Mouse (Mus musculus) adrenal gland, adult 18-20 months (tissue): ENCODE data around the gene Psmg4. TPM values are rescaled to one million over a fixed set of nuclear protein-coding genes. Genes with fewer than 3 reads are reported as not detected.

Experiments
- DNase-seq, 2 experiments: peaks; one replicate each; pipeline ENCODE4 v3.0.0; 2021 to 2022; ENCODE audit warnings: low spot score in 2 of 2
- total RNA-seq, 2 experiments: library from RNA; stranded (reverse); gene quantifications; 1 replicate in 1 of 2; 2 replicates in 1 of 2; pipeline ENCODE4 v1.2.3; 2021

Psmg4 gene
- total RNA-seq, 2 experiments from 2014 or later, result 30.3 to 35.0 TPM

DNA sequence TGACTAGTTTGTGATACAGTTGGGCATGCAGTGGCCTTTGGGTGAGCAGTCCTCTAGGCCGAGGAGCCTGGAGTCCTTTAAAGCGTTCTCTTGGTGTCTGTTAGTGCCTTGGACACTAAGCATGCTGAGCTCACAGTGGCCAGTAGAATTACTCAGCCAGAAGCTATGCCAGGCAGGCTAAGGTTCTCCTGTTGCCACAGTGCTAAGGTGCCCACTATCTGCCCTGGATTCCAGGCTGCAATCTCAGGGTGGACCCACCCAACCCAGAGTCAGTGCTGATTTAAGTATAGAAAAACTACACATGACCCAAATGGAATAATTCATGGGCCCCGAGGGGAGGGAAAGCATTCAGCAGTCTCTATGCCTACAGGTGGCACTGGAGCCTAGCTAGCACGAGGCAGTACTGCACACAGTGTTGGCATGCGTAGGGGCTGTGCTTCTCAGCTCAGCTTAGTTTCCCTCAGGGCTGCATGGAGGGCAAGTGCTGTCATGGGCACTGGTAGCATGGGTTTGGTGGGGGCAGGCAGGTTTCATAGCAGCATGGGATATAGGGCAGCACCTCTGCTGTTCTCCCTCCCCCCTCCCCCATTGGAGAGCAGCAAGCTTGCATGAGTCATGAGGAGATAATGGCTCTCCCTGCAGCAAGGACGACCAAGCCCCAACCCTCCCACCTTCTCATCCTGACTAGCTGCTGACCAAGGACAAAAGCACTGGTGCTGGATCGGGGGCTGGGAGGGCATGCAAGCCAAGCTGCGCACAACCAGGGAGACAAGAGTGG, 29.8 kb downstream of the Psmg4 start:
- DNase-seq, result peak in 1 of 2 experiments; percentile 52

DNA sequence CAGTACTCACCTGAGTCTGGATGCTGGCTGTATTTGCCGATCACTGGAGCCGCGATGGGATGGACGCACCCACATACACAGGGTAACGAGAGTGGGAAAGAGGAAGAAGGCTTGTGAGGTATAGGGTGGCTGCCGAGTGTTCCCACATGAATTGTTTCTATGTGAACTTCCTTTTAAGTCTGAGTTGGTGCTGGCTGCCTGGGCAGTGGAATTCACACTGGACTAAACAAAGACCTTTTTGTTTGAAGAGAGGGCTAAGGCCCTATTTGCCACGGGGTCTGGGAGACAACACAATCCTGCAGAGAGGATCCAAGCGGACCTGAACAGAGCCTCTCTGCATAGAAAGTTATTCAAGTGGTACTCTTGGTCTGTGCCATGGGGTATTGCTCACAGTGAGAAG, 30.6 kb downstream of the Psmg4 start:
- DNase-seq, result no peak

DNA sequence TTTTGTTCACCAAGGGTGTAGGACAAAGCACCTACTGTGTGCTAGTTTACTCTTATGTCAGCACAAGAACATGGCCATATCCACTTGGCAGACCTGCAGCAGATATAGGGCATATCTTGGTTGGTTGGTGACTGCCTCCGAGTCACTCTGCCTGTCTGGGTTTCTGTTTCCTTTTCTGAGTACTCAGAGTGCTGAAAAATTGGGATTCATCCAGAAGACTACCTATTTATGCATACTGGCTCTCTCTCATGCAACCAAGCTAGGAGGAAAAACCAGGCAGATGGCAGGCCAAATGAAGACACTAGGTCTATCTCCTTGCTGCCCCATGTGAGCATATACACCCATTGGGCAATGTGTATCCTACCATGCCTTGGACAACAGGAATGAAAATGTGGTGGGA, 32.9 kb downstream of the Psmg4 start:
- no peak for DNase-seq

DNA sequence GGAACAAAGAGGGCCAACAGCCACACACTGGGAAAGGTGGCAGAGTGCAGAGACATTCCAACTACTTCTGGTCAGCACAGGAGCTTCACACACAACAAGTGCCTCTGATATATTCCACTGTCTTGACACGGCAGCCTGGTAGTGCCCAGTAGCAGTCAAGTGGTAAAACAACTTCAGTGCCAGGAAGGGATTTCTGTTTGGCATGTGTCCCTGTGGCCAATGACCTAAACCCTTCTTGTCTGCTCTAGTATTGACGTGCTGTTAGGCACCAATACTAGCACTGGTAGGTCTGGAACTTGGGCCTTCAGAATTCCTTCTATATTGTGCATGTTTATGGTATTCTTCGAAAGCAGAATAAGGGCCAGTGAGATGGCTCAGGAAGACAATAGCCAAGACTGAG, 42.5 kb downstream of the Psmg4 start:
- DNase-seq, result no peak

DNA sequence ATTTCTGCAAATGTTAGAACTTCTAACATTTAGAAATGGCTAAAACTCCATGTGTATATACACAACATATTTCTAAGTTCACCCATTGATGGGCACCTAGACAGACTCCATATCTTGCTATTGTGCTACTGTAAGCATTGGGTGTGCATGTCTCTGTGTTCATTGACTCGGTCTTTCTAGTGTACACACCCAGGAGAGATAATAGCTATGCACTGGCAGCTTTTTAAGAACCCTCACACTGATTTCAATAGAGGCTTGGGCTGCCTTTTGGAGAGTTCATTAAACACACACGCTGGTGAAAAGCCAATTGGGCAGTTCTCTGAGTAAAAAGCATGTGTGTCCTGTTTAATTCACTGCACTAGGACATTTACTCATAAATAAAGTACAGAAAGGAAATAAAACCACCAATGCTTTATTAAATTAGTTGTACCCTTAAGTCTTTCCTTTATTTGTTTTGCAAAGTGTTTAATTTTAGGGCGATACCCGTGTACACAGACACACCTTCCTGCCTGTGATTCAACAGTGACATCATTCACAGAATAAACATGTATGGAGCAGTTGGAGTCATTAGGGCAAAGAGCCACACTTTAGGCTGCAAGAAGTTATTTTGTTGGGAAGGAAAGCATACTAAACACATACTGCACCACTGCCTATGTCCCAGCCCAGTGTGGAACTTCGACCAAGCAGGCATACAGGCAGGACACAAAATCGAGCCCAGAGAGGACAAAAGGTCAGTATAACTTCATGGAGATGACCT, 45.1 kb downstream of the Psmg4 start:
- no peak for DNase-seq

DNA sequence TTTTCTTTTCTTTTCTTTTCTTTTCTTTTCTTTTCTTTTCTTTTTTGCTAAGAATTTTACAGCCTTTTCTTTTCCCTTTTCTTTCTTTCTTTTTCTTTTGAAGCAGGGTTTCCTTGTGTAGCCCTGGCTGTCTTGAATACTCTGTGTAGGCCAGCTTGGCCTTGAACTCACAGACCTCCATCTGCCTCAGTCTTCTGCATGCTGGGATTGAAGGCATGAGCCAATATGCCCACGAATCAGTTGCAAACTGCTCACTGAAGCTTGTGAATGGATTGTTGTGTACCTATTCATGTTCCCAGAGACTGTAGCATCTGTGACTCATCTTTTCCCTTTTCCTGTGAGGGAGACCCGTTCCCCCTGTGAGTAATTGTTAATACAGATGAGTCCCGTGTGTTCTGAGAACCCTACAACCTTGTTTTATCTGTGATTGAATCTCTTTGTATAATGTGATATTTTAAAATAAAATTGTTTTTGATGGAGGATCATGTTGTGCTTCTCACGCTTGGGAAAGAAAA, 48.6 kb downstream of the Psmg4 start:
- no peak for DNase-seq

DNA sequence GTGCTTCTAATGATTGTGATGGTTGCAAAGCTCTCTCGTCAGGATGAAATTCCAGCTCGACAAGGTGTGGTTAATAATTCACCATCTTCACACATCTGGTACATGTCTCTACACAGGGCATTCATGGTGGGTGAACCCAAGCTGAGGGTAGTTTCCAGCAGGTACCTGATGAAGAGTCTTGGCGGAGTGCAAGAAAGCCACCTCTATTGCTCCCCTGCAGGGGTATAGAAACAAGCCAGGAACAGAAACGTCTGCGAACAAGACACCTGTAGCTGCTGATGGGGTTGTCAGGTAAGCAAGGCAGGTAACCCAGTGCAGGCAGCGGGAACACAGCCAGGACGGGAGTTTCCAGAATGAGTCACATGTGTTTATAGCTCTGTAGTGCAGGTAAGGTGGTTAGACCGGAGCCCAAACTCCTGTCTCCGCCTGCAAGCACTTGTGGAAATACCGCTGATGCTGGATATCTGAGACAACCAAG, 50.0 kb downstream of the Psmg4 start:
- no peak for DNase-seq

DNA sequence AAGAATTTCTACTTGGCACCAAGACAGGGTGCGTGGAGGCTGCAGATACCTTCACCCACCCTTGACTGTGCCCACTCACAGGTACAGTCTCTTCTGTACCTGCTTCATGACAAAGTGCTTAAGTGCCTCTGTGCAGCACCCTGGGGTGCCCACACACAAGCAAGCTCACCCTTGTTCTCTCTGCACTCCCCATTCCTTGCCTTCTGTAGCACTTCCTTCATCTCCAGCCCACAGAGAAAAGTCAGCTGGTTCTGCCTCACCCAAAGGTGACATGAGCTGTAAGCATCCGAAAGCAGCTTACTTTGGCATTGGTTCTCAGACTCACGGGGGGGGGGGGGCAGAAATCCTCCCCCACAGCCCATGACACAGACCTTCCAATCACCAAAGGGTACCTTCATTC, 52.1 kb downstream of the Psmg4 start:
- DNase-seq, result no peak

DNA sequence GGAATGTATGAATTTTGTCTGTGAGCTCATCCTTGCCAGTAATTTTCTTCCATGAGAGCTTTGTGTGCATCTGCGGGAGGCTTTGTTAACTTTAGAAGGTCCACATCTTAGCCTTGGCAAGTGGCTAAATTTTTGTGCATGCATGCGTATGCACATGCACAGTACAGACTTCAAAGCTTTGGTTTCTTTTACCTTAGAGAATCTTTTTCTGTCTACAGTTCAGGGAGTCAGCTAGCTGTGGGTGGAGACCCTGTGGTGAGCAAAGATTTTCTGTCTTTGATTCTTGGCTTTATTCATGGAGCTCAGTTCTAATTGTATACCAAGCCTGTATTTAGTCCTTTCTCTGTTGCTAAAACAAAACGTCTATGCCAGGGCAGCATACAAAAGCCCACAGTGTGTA, 56.0 kb downstream of the Psmg4 start:
- DNase-seq, result no peak

DNA sequence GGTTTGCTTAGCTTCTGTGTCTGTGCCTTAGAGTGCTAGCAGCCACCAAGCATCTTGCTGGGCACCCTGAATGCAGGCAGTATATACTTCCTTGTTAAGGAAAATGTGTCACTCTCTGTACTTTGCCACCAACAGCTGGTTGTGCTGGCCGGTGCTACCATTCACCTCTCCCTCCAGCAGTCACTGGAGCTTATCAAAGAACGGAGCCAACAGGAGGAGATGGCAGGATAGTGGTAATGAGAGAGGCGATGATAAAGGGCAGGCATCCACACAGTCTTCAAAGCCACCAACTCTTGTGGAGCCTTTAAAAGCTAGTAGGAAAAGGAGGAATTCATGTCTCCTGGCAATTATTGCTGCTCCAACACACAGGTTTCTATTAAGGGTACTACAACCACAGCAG, 57.0 kb downstream of the Psmg4 start:
- DNase-seq, result no peak

DNA sequence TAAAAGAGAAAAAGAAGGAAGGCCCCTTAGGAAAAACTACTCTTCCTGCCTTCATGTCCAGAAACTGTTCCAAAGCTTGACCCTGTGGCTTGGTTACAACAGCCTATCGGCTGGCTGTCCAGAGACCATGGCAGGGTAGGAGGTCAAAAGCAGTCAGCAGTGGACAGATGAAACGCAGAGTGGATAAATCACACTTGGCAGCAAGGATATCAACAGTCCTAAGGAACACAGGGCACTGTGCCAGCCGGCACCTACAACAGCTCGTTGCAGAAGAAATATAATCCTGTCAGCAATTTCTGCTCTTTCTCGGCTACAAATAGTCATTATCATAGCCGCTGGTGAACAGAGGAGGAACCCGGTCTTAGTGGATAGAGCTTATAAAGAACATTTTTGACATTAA, 60.2 kb downstream of the Psmg4 start:
- peak; percentile 22 to 42 for DNase-seq

DNA sequence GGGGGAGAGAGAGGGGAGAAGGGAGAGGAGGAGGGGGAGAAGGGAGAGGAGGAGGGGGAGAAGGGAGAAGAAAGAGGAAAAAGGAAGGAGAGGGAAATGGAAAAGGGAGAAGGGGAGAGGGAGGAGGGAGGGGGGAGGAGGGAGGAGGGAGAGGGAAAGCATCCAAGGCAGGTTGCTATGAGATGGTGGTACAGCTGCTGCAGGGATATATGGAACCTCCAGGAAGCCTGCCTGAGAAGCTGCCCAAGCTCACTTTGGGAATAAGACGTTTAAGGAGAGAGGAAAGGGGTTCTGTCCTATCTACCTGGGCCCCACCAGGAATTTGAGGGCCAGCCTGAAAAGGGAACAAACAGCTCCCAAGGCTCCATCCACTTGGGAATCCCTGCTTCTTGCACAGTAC, 64.2 kb downstream of the Psmg4 start:
- no peak for DNase-seq

Other genes with a start within 250 kb of the Psmg4 start
- 10 to 100 TPM; 28.6 to 51.8 TPM for gene Nqo2, start 198.3 kb upstream of the Psmg4 start, total RNA-seq
- 10 to 100 TPM; 23.6 to 31.1 TPM for gene Ripk1, start 160.6 kb upstream of the Psmg4 start, total RNA-seq
- gene Serpinb6a, start 160.2 kb upstream of the Psmg4 start, total RNA-seq, result 100 to 1,000 TPM; 279 to 624 TPM
- 10 to 100 TPM; 81.0 to 98.3 TPM for gene Bphl, start 125.4 kb upstream of the Psmg4 start, total RNA-seq
- gene Tubb2a, start 85.0 kb upstream of the Psmg4 start, total RNA-seq, result 10 to 100 TPM; 35.1 to 85.9 TPM
- gene Tubb2b, start 32.5 kb upstream of the Psmg4 start, total RNA-seq, result 1 to 10 TPM; 1.0 to 2.9 TPM
- 10 to 100 TPM in 1 of 2 experiments, 1 to 10 TPM in 1; 7.1 to 10.3 TPM for gene Slc22a23, start 182.2 kb downstream of the Psmg4 start, total RNA-seq